Mouse (Mus musculus): ENCODE measurements around the gene Asic2. TPM values are rescaled to one million over a fixed set of nuclear protein-coding genes. Genes with fewer than 3 reads are reported as not detected.
A peak's percentile ranks its signal among the peaks of the same experiment; 100 is the strongest.

Asic2 gene
- total RNA-seq, 2 experiments from 2014 or later, result 78.0 to 80.2 TPM

DNA sequence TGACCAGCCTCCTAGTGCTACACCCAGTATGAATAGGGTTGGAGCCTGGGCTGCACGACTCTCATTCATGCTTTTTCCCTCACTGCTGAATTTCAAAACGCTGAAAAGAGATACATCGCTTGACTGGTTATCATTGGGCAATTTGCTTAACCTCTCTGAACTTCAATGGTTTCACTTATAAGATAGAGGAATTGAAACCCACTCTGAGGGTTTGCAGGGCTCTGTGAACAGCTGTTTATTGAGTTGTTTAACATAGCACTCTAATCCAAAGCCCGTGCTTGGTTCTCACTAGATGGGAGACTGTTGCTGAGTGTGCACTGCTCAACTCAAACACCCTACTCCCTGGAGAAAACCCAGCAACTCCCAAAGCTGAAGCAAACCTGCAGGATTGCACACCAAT is 776.1 kb downstream of the Asic2 start:
- intact Hi-C loops (cut with DNase I), result no loop called here
- no peak for DNase-seq (ENCODE audit: low spot score in 2 of 2)

DNA sequence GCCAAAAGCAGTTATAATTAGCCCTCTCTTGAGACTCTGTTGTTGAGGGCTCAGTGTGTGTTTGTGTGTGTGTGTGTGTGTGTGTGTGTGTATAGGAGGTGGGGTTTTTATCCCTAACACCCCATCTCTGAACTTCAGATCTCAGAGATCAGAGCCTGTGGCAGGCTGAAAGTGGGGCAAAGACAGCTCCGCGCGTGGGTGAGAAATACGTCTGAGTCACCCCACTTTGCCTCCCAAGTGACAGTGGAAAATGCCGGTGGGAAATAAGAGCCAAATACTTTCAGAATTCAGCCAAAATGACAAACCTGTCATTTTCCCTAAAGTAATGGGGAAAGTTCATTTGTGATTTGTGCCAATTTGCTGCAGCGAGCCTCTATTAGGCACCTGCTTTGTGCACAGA is 779.2 kb downstream of the Asic2 start:
- intact Hi-C loops (cut with DNase I), result no loop called here
- peak; percentile 16 to 71 for DNase-seq (ENCODE audit: low spot score in 2 of 2)

DNA sequence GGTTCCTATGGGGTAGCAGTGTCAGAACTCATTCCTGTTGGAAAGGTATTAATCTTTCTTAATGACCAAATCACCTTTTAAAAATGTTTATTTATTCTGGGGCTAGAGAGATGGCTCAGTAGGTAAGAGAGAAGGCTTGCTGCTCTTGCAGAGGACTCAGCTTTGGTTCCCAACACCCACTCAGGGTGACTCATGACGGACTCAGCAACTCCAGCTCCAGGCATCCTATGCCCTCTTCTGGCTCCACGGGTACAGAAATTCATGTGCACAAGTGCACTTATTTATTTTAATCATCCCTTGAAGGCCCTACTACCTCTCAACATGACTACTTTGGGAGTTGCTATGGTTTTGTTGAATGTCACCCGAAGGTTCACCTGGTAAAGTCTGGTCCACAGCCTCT is 780.4 kb downstream of the Asic2 start:
- peak in 1 of 2 experiments; percentile 60 for DNase-seq (ENCODE audit: low spot score in 2 of 2)
- intact Hi-C loops (cut with DNase I), result no loop called here

DNA sequence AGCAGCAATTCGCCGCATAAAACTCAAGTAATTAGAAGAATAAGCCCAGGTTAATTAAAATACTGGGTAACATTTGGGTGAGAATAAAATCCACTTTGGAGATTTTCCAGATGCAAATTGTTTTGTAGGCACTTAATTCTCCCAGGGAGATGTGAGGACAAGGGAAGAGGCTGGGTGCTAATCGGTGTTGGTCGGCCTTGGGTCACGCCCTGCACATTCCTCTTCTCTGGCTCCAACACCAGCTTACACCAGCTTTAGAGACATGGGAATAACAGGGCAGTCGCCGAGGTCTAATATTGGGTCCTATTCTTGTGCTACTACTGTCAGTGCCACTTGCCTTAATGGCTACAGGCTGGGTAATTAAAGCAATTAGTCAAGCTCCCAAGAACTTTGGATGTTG is 783.5 kb downstream of the Asic2 start:
- no peak for DNase-seq (ENCODE audit: low spot score in 2 of 2)
- intact Hi-C loops (cut with DNase I), result no loop called here

DNA sequence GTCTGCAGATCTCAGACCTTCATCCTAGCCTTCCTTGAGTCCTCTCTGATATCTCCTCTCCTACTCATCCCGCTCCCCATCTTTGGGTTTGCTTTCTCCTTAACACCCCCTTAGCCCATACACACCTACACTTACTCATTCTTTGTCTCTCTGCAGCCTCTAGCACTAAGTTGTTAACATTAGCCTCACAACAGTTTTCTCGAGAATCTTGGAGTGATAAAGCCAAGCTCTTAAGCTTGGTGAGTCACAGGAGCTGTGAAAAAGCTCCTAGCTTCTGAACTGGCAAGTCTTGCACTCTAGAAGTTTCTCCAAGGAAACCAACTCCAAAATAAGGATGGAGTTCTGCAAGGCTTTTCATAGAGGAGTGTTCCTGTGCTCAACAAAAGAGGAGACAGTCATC is 803.4 kb downstream of the Asic2 start:
- peak in 1 of 2 experiments; percentile 63 for DNase-seq (ENCODE audit: low spot score in 2 of 2)
- intact Hi-C loops (cut with DNase I), result no loop called here

DNA sequence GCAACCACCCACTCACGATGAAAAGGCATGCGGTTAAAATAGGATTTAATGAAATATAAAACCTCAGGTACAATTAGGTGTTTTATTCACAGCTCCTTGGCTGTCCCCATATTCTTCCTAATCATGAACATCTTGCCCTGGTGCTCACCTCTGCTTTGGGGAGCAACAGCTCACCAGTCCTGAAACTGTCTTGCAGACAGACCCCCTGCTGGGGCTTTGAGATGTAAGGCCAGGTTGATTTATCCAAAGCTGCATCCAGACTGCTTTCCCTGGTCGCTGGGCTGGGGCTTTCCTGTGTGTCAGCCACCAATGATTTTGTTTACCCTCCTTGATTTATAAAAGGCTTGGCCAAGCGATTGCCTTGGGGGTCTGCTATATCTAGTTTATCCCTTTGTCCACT is 805.2 kb downstream of the Asic2 start:
- intact Hi-C loops (cut with DNase I), result no loop called here
- DNase-seq (ENCODE audit: low spot score in 2 of 2), result no peak

DNA sequence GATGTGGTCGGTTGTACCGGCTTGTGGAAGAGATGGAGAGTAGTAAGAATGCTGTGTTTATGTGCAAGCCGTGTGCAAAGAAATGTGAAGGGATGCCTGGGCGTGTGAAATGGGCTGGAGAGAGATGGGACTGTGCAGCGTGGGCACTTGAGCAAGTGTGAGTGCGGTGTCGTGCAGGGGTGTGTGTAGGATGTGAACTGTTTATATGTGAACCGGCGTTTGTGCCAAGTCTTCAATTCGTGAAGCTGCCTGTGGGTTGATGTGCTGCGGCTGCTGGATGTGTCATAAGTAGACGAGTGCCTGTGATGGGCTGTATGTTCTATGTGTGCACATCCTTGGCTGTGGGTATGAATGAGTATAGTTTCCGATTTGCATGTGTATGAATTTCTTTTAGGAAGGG is 814.4 kb downstream of the Asic2 start:
- peak; percentile 75 to 98 for DNase-seq (ENCODE audit: low spot score in 2 of 2)
- intact Hi-C loops (cut with DNase I), result loop anchor here (1.0 to 5.0 kb wide), 5 partner anchors 59 to 247 kb away; no protein-coding TSS in a partner anchor

DNA sequence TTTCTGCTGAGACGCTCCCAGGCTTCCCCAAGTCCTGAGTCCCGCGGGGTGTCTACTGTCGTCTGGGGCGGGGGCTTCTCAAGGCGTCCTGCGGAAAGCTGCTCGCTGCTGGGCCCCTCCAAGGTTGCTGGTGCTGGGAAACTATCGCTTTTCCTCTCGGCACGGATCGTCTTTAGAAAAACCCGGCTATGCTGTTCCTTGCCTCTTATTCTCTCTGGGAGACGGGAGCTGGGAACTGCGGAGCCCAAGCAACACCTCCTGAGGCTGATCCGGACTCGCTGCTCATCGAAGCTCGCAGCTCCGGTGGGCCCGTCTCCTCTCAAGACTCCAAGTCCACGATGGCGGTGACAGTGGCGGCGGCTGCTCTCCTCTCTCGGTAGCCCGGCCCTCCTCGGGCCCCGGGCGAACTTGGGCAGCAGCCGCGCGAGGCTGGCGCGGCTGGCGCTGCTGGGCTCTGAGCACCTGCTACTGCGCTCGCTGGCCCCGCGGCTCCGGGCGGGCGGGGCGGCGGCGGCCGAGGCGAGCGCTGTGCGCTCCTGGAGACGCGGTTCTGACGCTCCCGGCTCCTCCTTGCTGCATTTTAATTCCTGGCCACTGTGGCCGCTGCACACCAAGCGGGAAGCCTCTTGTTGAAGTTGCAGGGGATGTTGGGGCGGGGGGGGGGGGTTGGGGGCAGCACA is 815.0 kb downstream of the Asic2 start:
- peak; percentile 87 for DNase-seq (ENCODE audit: low spot score in 2 of 2)
- intact Hi-C loops (cut with DNase I), result loop anchor here (1.0 to 5.0 kb wide), 5 partner anchors 58 to 246 kb away; no protein-coding TSS in a partner anchor

DNA sequence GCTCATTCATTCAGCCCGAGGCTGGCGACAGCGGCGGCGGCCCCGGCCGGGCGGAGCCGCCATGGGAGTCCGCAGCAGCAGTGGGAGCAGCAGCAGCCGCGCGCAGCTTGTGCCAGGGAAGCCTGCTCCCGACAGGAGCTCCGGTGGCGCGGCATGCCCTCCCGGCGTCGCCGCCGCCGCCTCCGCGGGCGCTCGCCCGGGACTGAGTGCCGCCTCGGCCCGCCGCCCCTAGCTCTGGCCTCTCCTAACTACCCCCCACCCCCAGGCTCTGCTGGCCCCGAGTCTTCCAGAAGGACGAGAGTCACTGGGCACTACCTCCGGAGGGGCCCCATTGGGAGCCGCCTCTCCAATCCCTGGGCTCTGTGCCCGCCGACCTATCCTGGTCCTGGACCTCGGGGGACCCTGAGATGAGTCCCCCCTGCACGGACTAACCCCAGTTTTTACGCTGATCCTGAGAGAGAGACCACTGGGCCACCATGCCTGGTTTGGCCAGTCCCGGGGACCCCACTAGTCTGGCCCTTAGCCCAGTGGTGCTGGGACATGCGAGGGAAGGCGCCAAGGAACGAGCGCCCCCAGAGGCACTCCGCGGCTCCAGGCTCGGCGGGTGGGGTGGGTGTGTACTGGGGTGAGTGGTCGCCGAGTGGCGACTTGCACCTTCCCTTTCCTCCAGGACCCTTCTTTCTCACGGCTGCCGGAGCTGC is 815.6 kb downstream of the Asic2 start:
- DNase-seq (ENCODE audit: low spot score in 2 of 2), result peak; percentile 73 to 76
- intact Hi-C loops (cut with DNase I), result loop anchor here (1.0 to 5.0 kb wide), 5 partner anchors 58 to 246 kb away; no protein-coding TSS in a partner anchor

DNA sequence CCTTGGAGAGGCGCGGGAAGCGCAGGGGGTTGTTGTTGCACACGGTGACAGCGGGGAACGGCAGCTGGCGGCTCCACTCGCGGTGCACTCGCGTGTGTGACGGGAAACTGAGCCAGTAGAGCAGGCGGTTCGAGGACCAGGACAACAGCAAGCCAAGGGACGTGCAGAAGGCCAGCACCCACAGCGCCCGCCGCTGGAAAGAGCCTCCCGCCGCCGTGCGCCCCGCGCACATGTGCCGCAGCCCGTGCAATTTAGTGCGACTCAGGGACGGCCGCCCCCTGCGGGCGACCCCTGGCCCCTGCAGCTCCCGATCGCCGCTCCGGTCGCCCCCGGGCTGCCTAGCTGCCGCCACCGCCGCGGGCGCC is 816.3 kb downstream of the Asic2 start:
- DNase-seq (ENCODE audit: low spot score in 2 of 2), result peak; percentile 59 to 77
- intact Hi-C loops (cut with DNase I), result loop anchor here (2.0 to 5.0 kb wide), 4 partner anchors 57 to 245 kb away; no protein-coding TSS in a partner anchor

DNA sequence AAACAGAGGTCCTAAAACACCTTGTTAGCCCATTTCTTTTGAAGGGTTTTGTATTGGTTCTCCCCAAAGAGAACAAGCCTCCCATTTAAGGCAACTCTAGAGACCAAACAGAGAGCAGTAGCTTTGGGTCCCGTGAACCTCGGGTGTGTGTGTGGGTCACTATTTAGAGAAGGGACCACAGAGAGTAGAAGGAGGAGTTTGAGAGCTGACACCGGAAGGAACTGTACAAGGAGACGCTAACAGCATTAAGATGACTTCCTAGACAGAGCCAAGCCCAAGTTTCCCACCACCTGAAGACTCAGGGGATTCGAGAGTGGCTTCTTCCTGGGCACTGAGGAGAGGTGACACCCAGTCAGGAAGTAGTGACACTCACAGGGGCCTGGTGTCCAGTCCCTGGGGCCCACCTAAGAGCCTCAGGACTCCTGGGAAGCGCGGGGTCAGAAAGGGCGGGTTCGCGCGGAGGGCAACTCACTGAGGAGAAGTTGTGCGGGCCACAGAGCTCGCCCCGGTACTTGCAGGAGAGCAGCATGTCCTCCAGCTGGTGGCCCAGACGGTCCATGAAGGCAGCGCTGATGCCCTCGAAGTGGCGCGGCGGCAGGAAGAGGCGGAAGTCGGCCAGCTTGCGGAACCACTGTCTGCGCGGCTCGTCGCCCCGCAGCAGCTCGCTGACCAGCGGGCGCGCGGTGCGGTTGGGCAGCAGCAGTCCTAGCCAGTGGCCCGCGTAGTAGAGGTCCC is 816.8 kb downstream of the Asic2 start:
- no peak for DNase-seq (ENCODE audit: low spot score in 2 of 2)
- intact Hi-C loops (cut with DNase I), result loop anchor here (2.0 to 5.0 kb wide), 4 partner anchors 57 to 245 kb away; no protein-coding TSS in a partner anchor

DNA sequence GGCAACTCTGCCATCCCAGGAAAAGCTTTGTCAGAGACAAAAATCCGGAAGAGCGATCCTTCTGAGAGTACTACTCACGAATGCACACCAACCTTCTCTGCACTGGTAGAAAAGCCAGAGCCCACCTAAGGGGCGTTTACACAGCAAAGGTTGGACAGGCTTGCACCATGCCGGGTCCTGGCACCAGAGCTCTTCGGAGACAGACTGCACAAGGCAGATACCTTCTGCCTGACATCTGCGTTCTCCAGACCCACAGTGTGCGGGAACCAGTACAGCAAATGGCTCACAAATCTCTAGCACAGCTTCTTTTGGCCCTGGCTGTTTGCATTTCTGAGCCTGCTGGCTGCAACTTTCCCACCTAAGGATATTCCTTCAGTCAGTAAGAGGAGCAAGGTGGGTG is 817.6 kb downstream of the Asic2 start:
- intact Hi-C loops (cut with DNase I), result loop anchor here (5.0 kb wide), 2 partner anchors 188 to 212 kb away; no protein-coding TSS in a partner anchor
- peak in 1 of 2 experiments; percentile 24 for DNase-seq (ENCODE audit: low spot score in 2 of 2)

DNA sequence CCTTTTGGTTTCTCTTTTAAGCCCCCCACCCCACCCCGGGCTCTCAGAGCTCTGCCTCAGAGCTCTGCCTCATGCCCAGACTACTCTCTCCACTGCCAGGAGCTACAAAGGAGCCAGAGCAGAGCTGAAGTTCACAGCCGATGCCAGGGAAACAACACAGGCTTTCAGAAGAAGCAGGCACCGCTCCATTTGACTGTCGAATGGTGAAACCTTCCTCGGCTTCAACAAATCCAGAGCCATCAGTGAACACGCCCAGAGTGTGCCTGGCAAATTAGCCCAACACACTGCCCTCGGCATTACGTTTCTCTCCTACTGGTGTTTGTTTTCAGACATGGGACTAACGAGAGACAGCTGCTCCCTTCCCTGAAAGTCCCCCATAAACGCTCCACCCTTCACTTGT is 819.8 kb downstream of the Asic2 start:
- intact Hi-C loops (cut with DNase I), result no loop called here
- DNase-seq (ENCODE audit: low spot score in 2 of 2), result peak; percentile 35 to 61

DNA sequence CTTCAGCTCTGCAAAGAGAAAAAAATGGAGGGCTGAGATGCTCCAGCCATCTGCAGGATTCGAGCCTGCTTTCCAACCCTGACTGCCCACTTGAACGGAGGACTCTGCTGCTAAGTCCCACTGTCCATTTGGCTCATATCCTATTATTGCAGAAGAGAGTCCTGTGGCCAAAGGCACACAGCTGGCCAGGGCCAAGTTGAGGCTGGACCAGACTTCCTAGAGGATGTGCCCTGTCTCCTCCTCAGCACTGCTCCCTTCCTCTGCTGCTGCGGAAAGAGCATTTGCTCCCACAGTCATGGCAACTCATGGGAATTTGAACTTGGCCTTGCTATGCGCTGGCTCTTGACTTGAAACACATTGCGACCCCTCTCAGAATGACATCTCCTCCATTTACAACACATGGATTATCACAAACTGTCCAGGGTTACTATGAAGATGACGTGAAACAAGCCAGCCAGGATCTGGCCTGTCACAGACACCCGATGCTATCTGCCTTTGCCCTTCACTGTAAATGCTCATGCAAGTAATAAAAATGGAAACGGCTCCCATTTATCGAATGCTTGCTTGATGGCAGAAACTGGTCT is 821.6 kb downstream of the Asic2 start:
- DNase-seq (ENCODE audit: low spot score in 2 of 2), result no peak
- intact Hi-C loops (cut with DNase I), result no loop called here

DNA sequence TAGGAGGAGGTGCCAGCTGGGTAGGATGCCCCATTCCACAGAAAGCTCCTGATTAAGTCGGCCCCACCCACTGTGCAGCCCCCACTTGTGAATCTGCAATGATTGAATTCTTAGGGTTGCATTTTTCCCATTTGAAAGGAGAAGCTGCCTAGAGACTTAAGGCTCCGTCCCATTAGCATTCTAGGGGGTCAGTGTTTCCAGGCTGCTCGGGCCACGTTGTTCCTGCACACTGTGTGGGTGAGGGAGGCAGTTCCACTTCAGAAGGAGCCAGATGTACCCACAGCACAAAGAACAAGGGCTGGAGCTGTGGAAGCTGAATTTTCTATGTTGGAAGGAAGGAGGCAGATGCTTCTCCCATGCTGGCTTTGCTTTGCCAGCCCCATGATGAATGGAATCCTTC is 833.1 kb downstream of the Asic2 start:
- intact Hi-C loops (cut with DNase I), result no loop called here
- DNase-seq (ENCODE audit: low spot score in 2 of 2), result peak; percentile 47 to 72

DNA sequence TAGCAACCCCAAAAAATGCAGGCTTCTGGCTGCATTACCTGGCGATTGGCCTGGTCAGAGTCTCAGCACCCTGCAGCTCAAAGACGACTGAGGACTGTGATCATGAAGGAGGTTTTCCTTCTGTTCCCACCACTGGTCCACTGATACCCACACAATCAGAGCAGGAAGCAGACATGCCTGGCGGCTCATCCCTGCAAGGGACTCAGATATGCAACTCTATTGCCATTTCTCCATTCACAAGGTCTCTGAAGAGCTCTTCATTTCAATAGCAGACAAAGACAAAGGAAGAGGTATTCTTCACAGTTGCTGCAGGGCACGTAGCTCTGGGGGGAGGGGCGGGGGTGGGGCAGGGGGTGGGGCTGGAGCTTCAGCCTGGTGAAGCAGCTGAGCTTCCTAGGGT is 834.3 kb downstream of the Asic2 start:
- DNase-seq (ENCODE audit: low spot score in 2 of 2), result no peak
- intact Hi-C loops (cut with DNase I), result loop anchor here (5.0 kb wide), 1 partner anchor 77 kb away; no protein-coding TSS in a partner anchor

DNA sequence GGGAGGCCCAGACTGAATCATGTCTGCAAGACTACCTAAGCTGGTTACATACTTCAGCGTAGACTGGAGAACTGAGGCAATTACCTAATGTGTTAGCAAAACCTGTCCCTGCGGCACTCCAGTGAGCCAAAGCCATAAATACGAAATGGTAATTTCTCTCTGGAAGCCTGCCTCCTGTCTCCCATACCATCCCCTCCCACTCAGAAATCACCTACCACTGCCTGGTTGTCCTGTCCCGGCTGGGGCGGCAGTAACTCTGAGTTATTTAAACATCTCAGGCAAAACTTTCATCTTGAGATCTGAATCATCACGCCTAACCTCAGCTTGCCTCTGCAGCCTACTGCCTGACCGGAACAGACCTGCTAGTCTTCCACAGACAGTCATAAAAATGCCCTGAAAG is 835.6 kb downstream of the Asic2 start:
- DNase-seq (ENCODE audit: low spot score in 2 of 2), result peak in 1 of 2 experiments; percentile 82
- intact Hi-C loops (cut with DNase I), result loop anchor here (5.0 kb wide), 1 partner anchor 75 kb away; no protein-coding TSS in a partner anchor

DNA sequence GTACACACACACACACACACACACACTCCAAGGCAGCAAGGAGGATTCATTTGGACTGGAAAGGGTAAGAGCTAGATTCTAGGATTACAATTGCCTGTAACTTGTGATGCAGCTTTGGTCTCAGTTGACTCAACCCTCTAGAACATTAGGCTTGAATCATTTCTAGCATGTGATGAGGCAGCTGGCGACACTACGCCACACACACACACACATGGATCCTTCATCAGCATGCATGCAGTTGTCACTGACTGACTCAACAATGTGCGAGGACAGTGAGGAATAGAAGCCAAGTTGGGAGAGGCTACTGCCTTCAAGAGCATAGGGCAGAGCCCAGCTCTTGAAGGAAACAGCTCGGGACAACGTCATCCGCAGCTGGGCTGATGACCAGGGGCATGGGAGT is 843.9 kb downstream of the Asic2 start:
- intact Hi-C loops (cut with DNase I), result no loop called here
- DNase-seq (ENCODE audit: low spot score in 2 of 2), result peak in 1 of 2 experiments; percentile 44

DNA sequence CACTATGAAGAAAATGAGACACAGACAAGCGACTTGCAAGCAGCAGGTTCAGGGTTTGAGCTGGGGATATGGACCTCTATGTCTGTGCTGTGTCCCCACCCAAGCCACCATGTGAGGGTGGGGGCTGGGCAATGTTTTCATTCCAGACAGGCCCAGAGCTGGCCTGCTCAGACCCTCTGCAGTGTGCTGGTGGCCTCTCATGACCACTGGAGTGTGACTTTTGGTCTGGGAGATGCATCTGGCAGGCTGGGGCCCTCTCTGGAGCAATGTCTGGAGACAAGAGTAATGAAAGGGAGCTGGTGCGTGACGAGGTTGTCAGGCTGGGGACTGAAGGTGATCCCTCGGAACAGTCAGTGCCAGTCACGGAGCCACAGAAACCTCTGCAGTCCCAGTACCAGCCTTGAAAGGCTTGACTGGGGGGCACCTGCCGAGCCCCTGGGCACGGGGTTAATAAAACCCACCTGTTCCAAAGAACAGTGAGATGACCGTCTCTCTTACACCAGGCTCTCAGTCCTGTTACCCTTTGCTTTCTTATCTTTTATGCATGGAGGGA is 848.2 kb downstream of the Asic2 start:
- intact Hi-C loops (cut with DNase I), result no loop called here
- DNase-seq (ENCODE audit: low spot score in 2 of 2), result no peak
